Mouse (Mus musculus) T-helper 1 cell (primary cell): ENCODE measurements at regions not wholly inside any gene's neighbourhood (a gene's known extent, or its start where the extent isn't known, plus 50 kb on each side); places are given as distances from the start of the nearest gene placed in this dataset.

Source experiments
- in situ Hi-C: fragments of 300-600 bp; cut with MboI, MseI; formaldehyde crosslinking; loops from one replicate; pipeline ENCODE4 v1.15.1; 2025; ENCODE audit warnings: high pct_unique_total_duplicates

- in situ Hi-C loops = no loop called here
These were observed 75.0 kb upstream of the Magi3 start for GRCm38 (mm10) chr3:104295015-104295719.

- in situ Hi-C loops = no loop called here
These were observed 73.7 kb upstream of the Magi3 start for GRCm38 (mm10) chr3:104293869-104294268.

GRCm38 (mm10) chr3:104288970-104289680 lies 69.0 kb upstream of the Magi3 start:
- in situ Hi-C loops = no loop called here

DNA sequence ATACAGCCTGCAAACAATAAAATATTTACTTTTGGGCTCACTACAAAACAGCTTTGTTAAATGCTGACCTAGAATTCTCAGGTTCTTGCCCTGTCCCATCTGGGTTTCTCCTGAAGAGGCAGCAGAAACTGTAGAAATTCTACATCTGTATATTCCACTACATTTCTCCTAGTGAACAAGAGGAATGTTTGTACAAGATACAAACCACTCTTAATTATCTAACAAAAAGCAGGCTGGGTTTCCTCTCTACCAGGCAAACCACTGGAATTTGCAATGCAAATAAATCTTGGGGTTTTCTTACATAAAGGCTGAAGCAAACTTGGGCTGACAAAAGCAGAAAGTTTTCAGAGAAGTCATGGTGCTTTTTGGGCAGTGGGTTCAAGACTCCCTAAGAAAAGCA lies 67.7 kb upstream of the Magi3 start:
- in situ Hi-C loops = no loop called here

- in situ Hi-C loops = no loop called here
These were observed 64.8 kb upstream of the Magi3 start for GRCm38 (mm10) chr3:104284961-104285360.

DNA sequence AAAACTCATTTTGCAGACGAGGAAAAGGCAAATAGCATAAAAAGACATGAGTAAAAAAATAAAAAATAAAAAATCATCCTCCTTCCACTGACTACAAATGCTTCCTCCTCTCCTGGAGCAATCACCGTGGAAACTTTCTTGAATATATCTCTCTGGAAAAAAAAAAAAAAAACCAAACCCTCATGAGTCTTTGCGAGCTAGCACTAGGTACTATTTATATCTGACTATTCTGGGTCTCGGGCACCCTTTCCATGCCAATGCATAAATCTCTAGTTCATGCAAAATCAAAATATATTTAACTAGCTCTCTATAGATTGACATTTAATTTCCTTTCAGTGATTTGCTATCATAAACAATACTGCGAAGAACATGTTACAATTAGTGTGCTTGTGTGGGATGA lies 63.7 kb upstream of the Magi3 start:
- in situ Hi-C loops = no loop called here

- in situ Hi-C loops = no loop called here
These were observed 59.3 kb upstream of the Magi3 start for GRCm38 (mm10) chr3:104279505-104279904.

DNA sequence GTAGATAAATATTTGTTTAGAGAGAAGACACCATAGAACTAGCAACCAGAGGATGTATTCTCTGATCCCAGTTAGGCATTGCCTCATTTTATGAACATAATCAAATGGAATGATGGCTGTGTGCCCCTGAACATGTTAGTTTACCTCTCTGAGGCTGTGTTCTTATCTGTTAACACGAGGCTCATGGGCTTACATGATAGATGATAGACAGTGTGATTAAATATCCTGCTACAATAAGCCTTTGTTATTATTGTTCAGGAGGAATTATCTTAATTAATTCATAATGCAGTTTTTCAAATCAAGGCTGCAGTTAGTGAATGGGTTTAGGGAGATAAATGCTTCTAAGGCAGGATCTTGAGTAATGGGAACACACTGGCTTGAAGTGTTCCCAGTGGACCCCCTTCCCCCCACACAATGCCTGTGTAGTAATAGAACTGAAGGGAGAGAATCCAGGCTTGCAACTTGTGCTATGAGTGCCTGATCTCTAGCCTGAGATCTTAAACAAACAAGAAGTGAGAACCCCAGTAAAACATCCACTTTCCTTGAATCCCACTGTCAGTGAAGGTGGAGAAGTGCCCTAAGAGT lies 54.6 kb upstream of the Magi3 start:
- in situ Hi-C loops = no loop called here

DNA sequence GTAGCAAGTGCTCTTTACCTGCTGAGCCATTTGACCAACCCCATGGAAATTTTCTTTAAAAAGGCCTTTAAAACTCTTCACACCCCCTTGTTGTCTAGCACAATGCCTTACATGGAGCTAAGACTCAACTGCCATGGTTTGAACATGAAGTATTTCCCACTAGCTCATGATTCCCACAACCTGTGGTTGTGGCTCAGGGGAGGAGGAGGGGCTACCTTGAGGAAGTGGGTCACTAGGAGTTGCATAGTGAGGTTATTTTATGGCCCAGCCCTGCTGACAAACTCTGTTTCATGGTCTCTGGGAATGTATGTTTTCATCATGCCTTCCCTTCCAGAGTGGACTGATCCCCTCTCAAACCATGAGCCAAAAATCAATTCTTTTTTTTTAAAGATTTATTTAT lies 53.9 kb upstream of the Magi3 start:
- in situ Hi-C loops = no loop called here
